Mouse (Mus musculus): Measurements from ENCODE around the gene Cldn9.

DNA sequence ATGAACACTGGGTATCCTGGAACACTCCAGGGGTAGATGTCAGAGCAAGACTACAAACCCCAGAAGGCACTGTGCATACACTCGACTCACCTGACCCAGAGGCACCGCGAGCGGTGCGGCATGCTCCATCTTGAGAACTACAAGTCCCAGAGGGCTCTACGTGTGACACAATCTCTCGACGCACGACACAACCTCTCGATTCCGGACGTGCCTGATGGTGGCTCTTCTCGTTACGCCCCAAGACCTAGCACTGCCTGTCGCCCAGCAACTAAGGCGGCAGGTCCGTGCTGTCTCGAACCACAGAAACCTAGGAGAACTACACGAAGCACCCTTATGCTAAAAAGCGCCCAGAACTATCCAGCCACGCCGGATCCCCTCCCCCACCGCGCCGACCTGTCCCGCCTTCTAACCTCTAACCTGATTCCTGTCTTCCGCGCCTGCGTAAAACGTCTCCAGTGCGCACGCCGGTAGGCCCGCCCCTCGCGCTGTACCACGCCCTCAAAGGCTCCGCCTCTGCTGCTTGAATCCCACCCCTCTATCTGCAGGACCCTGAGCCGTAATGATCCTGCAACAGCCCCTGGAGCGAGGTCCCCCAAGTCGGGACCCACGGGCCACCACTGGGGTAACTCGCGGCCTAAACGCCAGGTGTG, 10.3 kb downstream of the Cldn9 start, which contains the start of the genes Hcfc1r1 and Thoc6:
- TF ChIP-seq CTCF (IDR thresholded peaks at IDR 0.05; ENCODE audit: low read depth) (no peak), EP300 (IDR thresholded peaks at IDR 0.05; ENCODE audit: low read depth) (peak; percentile 80; the same call in 1 of the 2 replicates)

Measured in liver, postnatal 0 days (tissue).